Mouse (Mus musculus) erythroblast, embryonic 14.5 days (primary cell): ENCODE results near the gene Col18a1.

ENCODE experiments used
- GATA1 ChIP-seq: IDR thresholded peaks from 2 replicates; pipeline ENCODE4 v1.6.1; 2012; ENCODE audit warnings: low read length, inconsistent platforms, mixed read lengths
- TAL1 ChIP-seq: IDR thresholded peaks from 3 replicates; pipeline ENCODE4 v1.6.1; 2012; ENCODE audit warnings: low read length, inconsistent platforms, mixed read lengths

GRCm38 (mm10) chr10:77145946-77146345 is 20.4 kb downstream of the Col18a1 start:
- TF ChIP-seq GATA1 (no peak), TAL1 (no peak)
